Mouse (Mus musculus): ENCODE measurements around the gene Ddx3y.

Gene Ddx3y

DNA sequence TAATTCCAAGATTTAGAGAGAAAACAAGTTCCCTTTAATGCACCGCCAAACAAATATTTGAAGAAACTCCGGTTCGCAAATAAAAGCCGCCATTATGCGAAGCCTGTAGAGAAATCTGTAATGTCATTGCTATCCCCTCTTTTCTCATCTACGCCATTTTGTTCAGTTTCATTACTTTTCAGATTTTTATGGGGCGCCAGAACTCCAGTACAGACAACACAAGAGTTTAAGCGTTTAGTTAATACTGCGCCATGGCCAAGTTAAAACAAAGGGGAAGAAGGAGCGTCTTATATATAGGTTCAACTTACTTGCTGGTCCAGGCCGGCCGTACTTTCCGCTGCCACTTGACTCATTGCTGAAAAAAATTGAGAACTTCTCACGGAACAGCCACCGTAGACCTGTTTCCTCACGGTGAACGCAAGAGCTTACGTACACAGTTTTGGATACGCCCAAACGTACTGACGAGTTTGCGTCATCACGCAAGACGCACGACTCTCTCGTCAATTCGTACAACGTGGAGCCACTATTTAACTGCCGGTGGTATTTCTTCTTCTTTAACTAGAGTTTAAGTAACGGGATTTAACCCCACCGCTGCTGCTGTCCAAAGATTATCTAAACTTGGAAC is at the start of gene Ddx3y:
Gene Ddx3y (minus strand): TSS at position 459 of the 625 bp plus-strand sequence.
- DNase-seq, result no peak

- no peak for DNase-seq
Measured at GRCm38 (mm10) chrY:1293708-1294107, 7.3 kb upstream of the Ddx3y start.

DNA sequence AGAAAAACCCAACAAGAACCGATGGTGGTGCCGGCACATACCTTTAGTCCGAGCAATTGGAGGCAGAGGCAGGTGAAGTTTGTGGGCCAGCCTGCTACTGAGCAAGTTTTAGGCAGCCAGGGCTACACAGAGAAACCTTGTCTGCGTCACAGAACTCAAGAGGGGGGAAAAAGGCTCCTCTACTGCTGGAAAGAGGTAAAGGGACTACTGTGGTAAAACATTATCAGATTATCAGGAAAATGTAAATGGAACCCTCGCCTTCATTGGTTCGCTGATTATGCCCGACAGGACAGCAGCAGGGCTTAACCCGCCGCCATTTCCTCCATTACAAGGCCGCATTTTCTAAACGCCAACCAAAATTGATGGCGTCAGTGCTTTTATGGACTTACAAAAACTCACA is 694 bp downstream of the Ddx3y start:
- DNase-seq, result no peak

- DNase-seq, result no peak
Measured at GRCm38 (mm10) chrY:1246117-1246516, 40.3 kb downstream of the Ddx3y start.

DNA sequence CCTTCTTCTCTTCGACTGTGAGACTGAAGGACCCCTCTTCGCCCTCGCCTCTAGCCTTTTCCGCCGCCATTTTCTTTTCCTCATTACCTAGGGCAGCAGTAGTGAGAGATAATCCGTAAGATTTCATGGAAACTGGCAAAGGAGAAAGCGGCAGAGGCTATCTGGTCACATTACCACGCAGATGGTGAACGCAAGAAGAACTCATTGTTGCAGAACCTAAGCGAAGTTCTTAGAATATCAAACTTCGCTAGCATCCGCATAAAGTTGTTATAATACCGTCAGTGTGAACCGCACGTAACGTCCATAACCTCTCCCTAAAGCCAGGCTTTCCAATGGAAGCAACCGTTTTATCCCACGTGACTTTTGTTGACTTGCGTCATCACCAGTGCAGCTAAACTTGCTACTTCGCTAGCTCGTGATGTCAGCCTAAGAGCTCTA is 41.0 kb downstream of the Ddx3y start, which contains the start of gene Uty:
Gene Uty (minus strand): TSS at position 334 of the 438 bp plus-strand sequence.
- no peak for DNase-seq

- no peak for DNase-seq
Measured at GRCm38 (mm10) chrY:1244940-1245339, 41.5 kb downstream of the Ddx3y start.

DNA sequence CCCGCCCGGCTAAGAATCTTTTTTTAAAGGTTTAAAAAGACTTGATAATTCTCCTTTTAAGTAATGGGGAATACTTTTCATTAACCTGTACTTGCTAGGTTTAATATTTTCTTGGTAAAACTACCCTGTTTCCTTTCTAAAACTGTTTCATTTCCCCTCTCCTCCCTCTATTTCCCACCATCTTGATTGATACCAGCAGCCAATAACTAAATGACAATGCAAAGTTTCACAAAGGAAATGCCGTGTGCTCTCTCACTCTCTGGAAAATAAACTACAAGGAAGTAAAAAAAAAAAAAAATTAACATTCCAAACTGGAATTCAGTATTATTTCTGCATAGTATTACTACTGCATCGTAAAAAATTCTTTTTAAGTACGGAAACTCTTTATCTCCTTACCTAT is 42.0 kb downstream of the Ddx3y start:
- DNase-seq, result no peak

DNA sequence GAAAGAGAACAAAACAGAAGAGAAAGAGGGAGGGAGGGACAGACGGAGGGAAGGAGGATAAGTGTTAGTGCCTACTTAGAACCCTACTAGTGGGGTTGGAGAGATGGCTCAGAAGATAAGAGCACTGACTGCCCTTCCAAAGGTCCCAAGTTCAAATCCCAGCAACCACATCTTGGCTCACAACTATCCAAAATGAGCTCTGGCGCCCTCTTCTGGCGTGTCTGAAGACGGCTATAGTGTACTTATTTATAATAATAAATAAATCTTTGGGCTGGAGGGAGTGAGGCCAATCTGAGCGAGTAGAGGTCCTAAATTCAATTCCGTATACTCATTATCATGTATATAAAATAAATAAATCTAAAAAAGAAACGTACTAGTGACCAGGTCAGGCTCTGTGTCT is 66.4 kb downstream of the Ddx3y start:
- DNase-seq, result no peak
